Mouse (Mus musculus) limb, embryonic 11.5 days (tissue): ENCODE measurements around the gene Plxna1. TPM values are rescaled to one million over a fixed set of nuclear protein-coding genes. Genes with fewer than 3 reads are reported as not detected.
A peak's percentile ranks its signal among the peaks of the same experiment; 100 is the strongest.

Source experiments
- ATAC-seq: fragments of 200-750 bp; cut with Nextera tagmentation; 2 replicates; pipeline ENCODE4 v1.8.0; 2017; ENCODE audit warnings: low read depth; ENCODE audit not compliant: insufficient number of reproducible peaks, low FRiP score, low TSS enrichment
- DNase-seq: peaks from one replicate; pipeline ENCODE4 v3.0.0-alpha.2; 2015; ENCODE audit warnings: low spot score
- H3K27ac ChIP-seq: fragments of 300-500 bp; sonication (generic); replicated peaks from 2 replicates; pipeline ENCODE4 v1.5.1; 2014; ENCODE audit warnings: low read depth, mild to moderate bottlenecking, low read length
- H3K27me3 ChIP-seq: fragments of 300-500 bp; sonication (generic); 2 replicates; pipeline ENCODE4 v1.6.1; 2014; ENCODE audit warnings: mild to moderate bottlenecking, low read length, mixed read lengths; ENCODE audit not compliant: control insufficient read depth, insufficient read depth
- H3K36me3 ChIP-seq: fragments of 300-500 bp; sonication (generic); 2 replicates; pipeline ENCODE4 v1.6.1; 2014; ENCODE audit warnings: mild to moderate bottlenecking, low read length, moderate library complexity, mixed read lengths; ENCODE audit not compliant: control insufficient read depth, insufficient read depth
- H3K4me1 ChIP-seq: fragments of 300-500 bp; sonication (generic); 2 replicates; pipeline ENCODE4 v1.6.1; 2014; ENCODE audit warnings: low read length, mixed read lengths; ENCODE audit not compliant: control insufficient read depth, insufficient read depth
- H3K4me2 ChIP-seq: fragments of 300-500 bp; sonication (generic); 2 replicates; pipeline ENCODE4 v1.6.1; 2014; ENCODE audit warnings: low read depth, mild to moderate bottlenecking, moderate library complexity; ENCODE audit not compliant: severe bottlenecking
- H3K4me3 ChIP-seq: fragments of 300-500 bp; sonication (generic); 2 replicates; pipeline ENCODE4 v1.5.1; 2014; ENCODE audit warnings: low read depth, low read length
- H3K9ac ChIP-seq: fragments of 300-500 bp; sonication (generic); 2 replicates; pipeline ENCODE4 v1.6.1; 2014; ENCODE audit warnings: mild to moderate bottlenecking, low read length
- H3K9me3 ChIP-seq: fragments of 300-500 bp; sonication (generic); 2 replicates; pipeline ENCODE4 v1.6.1; 2016; ENCODE audit warnings: low read length; ENCODE audit not compliant: control insufficient read depth
- WGBS: fragments of 180-500 bp; shearing (Covaris S2); extraction: QIAGEN DNeasy Blood & Tissue Kit; methylation state at CpG from one replicate; pipeline ENCODE4 v1.1.7; 2014; 5-methylcytosine and 5-hydroxymethylcytosine counted together
- polyA plus RNA-seq: library from polyadenylated mRNA; unstranded; fragments of >200 nt; fragmentation: Nextera tagmentation; extraction: Ambion mirVana; gene quantifications from 2 replicates; pipeline ENCODE4 v1.2.1, GENCODE M21; 2014

Plxna1 gene
- polyA plus RNA-seq, 1 experiment from 2014 or later: 21.0 TPM

DNA sequence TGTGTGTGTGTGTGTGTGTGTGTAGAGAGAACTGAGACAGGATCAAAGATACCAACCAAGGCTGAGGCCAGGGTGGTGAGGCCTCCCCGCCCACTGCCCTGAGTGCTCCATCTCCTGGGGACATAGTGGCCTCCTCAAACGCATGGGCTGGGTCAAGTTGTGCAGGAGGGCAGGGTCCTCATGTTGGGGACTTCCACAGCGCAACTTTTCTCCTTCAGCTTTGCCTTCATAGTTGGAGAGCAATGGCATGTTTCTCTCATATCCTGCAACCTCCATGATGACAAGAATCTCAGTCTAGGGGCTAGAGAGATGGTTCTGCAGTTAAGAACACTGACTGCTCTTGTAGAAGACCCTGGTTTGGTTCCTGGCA lies 76.1 kb downstream of the Plxna1 start:
- H3K9ac ChIP-seq: no peak overlapping the region
- no peaks in the 10 kb centered on the region for H3K9me3 ChIP-seq
- H3K4me2 ChIP-seq: no peak overlapping the region
- 74% methylated on average over 3 of the region's 3 CpGs for WGBS
- no peaks in the 10 kb centered on the region for H3K27me3 ChIP-seq
- no peaks in the 10 kb centered on the region for H3K36me3 ChIP-seq
- no peak overlapping the region for H3K27ac ChIP-seq
- ATAC-seq (no peak), DNase-seq (no peak)
- no peaks in the 10 kb centered on the region for H3K4me1 ChIP-seq
- no peak overlapping the region for H3K4me3 ChIP-seq

DNA sequence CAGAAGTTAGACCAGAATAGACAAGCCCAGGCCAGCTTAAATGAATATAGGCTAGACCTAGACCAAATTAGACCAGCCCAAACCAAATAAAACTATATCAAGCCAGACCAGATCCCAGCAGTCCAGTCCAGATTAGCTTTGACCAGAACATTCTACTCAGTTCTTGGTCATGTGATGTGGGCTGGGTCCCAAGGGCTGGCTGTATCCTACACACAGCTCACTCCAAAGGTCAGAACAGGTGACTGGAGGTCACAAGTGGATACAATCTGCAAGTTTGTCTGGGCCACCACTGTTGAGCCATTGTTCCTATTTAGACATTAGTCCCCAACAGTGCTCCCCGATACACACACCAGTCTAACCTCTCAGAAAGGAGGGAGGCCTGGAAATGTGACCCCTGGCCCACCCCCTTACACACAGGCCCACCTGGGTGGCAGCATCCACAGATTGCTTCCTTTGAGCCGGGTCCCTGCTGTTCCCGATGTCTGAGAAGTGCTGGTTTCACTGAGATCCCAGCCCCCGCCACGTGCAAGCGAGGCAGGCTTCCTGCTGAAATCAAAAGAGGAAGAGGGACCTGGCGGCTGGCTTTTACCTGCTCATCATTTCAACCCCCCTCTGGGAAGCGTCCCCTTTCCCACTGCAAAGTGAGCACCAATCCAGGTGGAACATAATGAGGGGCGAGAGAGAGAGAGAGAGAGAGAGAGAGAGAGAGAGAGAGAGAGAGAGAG lies 76.7 kb downstream of the Plxna1 start:
- Histone ChIP-seq H3K36me3 (no peaks in the 10 kb centered on the region), H3K4me2 (no peak overlapping the region), H3K27ac (no peak overlapping the region), H3K4me1 (no peaks in the 10 kb centered on the region), H3K27me3 (no peaks in the 10 kb centered on the region), H3K9ac (no peak overlapping the region), H3K9me3 (no peaks in the 10 kb centered on the region), H3K4me3 (no peak overlapping the region)
- ATAC-seq (0 out of 2 replicates have a peak, but pooled peaks have one; percentile 18), DNase-seq (no peak)
- WGBS: 32% methylated on average over 9 of the region's 9 CpGs

DNA sequence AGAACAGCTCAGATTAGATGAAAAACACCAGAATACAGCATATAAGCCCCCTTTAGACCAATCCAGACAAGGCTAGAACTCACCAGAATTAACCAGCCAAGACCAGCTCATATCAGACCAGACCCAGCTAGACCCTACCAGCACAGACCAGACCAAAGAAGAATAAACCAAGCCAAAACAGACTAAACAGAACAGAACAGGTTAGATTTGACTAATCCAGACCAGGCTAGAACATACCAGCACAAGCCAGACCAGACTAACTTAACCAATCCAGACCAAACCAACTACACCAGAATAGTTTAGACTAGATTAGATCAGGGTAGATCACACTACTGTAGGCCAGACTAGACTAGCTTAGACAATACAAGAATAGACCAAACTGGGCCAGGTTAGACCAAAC lies 77.3 kb downstream of the Plxna1 start:
- Histone ChIP-seq H3K4me1 (no peaks in the 10 kb centered on the region), H3K9ac (no peak overlapping the region), H3K27me3 (no peaks in the 10 kb centered on the region), H3K4me2 (no peak overlapping the region), H3K36me3 (no peaks in the 10 kb centered on the region), H3K9me3 (no peaks in the 10 kb centered on the region), H3K4me3 (no peak overlapping the region), H3K27ac (no peak overlapping the region)
- DNase-seq (no peak), ATAC-seq (no peak)

DNA sequence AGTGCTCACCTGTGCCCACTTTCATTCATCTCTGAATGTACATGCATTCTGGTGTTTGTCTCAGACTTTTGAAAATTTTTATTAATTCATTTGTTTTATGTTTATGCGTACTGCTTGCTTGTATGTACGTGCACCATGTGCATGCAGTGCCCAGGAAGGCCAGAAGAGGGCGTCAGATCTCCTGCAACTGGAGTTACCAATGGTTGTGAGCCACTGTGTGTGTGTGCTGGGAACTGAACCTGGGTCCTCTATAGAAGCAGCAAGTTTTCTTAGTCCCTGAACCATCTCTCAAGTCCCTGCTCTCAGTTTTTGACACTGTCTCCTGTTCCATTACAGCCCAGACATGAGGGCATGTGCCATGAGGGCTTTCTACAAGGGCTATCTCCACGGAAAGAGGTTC lies 79.3 kb downstream of the Plxna1 start:
- WGBS: 92% methylated on average over 4 of the region's 4 CpGs
- Histone ChIP-seq H3K9me3 (no peaks in the 10 kb centered on the region), H3K4me3 (no peak overlapping the region), H3K9ac (no peak overlapping the region), H3K27ac (no peak overlapping the region), H3K4me2 (no peak overlapping the region), H3K36me3 (no peaks in the 10 kb centered on the region), H3K27me3 (no peaks in the 10 kb centered on the region), H3K4me1 (no peaks in the 10 kb centered on the region)
- ATAC-seq: no peak
- DNase-seq: no peak

DNA sequence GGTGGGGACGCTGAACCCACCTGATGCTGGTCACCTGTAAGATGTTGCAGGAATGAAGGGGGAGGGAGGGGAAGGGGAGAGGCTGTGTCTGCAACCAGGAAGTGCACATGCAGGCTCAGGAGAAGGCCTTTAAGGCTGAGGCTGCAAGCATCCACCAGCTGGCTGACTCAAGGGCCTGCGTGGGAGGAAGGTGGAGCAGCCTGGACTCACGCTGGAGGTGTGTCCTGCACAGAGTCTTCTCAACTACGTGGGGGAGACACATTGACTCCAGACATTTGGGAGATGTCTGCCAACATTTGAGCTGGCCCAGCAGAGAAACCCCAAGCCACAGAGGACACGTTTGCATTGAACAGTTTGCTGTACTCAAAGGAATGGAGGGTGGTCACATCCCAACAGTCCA lies 79.8 kb downstream of the Plxna1 start:
- Histone ChIP-seq H3K9me3 (no peaks in the 10 kb centered on the region), H3K9ac (no peak overlapping the region), H3K27me3 (no peaks in the 10 kb centered on the region), H3K27ac (no peak overlapping the region), H3K36me3 (no peaks in the 10 kb centered on the region), H3K4me3 (no peak overlapping the region), H3K4me2 (no peak overlapping the region), H3K4me1 (no peaks in the 10 kb centered on the region)
- DNase-seq: no peak
- 56% methylated on average over 5 of the region's 5 CpGs for WGBS
- no peak for ATAC-seq

DNA sequence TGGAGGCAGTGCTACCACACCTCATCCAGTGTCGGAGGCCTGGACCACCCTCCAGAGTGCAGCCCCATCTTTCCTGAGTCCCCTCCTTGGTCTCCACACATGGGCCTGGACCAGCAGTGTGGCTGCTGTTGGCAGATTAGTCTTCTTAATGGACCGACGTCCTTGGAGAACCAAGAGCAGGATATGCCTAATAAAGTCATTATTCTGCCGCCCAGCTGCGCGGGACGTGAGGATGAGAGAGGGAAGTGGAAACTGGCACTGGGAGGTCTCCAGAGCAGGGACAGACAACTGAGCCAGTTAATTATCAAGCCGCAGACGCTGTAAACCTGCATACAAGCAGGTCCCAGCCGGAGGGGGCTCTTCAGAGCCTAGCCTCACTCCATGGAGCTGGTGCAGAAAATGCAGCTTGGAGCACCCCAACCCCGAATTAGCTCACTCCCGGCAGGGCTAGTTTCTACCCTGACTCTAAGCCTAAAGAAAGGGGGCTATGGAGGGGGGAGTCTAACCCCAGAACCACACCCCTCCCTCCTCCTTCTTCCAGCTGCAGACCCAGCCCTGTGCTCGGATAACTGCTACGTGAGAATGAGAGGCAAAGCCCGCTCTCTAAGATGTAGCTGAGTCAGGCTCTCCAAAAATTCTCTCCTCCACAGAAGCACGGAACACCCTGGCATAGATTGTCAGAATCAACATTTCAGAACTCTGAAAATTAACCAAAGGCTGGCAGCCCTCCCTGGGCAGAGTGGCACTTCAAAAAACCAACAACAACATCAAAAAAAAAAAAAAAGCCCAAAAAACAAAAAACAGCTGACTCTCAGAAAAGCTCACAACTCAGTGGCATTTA lies 80.7 kb downstream of the Plxna1 start:
- Histone ChIP-seq H3K4me2 (peak overlapping the region; percentile 2), H3K36me3 (no peaks in the 10 kb centered on the region)
- peak; percentile 34 for DNase-seq

DNA sequence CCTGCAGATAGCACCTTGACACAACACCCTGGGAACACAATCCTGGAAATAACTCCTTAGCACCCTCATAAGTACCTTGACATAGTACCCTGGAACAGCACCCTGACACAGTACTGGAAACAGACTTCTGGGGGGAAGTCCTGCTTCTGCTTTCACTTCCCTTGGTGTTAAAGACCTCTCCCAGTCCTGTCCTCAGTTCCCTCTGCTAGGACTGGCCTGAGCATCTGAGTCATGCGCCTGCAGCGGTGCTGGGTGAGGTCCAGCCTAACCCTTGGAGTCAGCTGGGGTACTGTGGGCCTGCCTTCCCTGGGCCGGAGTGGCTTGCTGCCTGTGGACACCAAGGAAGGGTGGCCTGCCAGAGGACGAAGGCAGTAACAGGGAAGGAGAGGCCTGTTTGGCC lies 81.9 kb downstream of the Plxna1 start:
- Histone ChIP-seq H3K9me3 (no peaks in the 10 kb centered on the region), H3K4me2 (no peak overlapping the region), H3K27ac (no peak overlapping the region), H3K4me1 (no peaks in the 10 kb centered on the region), H3K4me3 (no peak overlapping the region), H3K27me3 (no peaks in the 10 kb centered on the region), H3K36me3 (no peaks in the 10 kb centered on the region), H3K9ac (no peak overlapping the region)
- no peak for DNase-seq
- WGBS: 90% methylated on average over 4 of the region's 4 CpGs
- ATAC-seq: no peak

More for the DNA sequence above, 80.7 kb downstream of the Plxna1 start:
- Histone ChIP-seq H3K4me1 (no peaks in the 10 kb centered on the region), H3K9me3 (no peaks in the 10 kb centered on the region), H3K27ac (no peak overlapping the region), H3K27me3 (no peaks in the 10 kb centered on the region), H3K9ac (no peak overlapping the region), H3K4me3 (no peak overlapping the region)
- WGBS: 13% methylated on average over 16 of the region's 16 CpGs
- ATAC-seq: no peak

DNA sequence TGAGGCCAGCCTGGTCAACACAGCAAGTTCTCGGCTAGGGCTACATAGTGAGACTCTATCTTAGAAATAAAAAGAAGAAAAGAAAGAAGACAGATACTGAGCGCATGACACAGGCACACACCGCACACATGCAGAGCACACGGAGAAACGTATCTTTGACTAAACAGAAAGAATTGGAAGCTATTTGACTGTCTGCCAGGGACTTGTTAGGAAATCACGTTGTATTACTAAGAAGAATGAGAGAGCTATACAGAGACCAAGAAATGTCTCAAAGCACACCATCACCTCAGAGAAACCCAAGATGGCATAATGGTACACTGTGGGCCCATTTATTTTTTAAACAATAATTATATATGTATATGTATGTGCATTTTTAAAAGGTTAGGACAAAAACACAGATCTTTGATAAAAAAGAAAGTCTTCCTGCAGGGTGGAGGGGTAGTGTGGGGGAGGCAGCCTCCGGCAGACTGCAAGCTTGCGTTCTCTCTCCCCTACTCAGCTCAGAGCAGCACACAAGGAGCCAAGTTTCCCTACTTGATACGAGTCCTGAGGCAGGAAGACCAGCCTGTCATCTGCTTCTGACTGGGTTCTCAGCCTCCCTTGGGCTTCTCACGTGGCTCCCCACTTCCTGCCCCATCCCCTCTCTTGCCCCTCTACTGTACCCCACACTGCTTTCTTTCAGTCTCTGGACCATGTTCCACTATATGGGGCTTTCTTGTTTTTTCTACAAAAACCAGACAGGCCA lies 90.5 kb downstream of the Plxna1 start:
- ATAC-seq (no peak), DNase-seq (no peak)
- no peaks in the 10 kb centered on the region for H3K9me3 ChIP-seq
- no peak overlapping the region for H3K4me3 ChIP-seq
- H3K36me3 ChIP-seq: no peaks in the 10 kb centered on the region
- no peak overlapping the region for H3K4me2 ChIP-seq
- H3K27ac ChIP-seq: no peak overlapping the region
- H3K9ac ChIP-seq: no peak overlapping the region
- H3K27me3 ChIP-seq: no peaks in the 10 kb centered on the region
- 0 out of 2 replicates have a peak, but pooled peaks cover 3% of the 10 kb centered on the region for H3K4me1 ChIP-seq
- 81% methylated on average over 10 of the region's 10 CpGs for WGBS
